8 mouse cellular contexts compared by ENCODE assay signal in the genomic region with DNA sequence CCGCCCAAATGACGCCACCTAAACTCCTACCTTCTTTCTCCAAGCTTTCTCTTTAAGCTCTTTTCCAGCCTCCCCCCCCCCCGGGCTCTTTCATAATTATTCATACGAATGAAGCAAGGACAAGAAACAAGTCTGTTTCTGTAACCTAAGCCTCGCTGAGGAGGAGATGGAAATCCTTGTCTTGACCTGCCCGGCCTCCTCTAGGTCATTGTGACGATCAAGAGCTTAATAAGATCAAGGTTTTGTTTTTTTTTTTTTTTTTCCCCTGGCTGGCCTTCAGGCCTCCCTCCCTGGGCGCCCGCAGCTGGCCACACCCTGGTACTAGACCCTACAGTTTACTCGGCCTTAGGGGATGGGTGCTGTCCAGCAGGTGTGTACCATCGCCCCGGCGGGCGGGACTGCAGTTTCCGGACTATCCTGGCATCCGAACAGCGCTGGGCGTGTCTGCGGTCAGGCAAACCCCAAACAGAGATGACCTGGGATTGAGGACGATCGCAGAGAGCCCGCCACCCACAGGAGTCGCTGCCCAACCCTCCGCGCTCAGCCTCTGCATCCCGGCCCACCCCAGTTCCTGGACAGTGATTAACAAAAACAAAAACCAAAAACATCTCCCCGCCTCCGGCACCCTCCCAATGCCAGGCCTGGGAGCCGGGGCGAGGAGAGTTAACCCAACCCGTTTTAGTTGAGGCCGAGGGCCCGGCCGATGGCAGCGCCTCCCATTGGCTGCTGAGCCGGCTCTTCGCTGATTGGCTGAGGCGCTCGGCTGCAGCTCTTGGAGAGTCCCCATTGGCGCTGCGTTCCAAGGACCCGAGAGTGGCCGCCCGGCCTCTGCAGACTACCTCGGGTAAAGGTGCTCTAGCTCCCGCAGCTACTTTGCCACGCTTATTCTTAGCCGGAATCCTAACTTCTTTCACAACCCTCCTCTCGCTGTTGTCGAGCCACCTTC. TPM values are rescaled to one million over a fixed set of nuclear protein-coding genes. Genes with fewer than 3 reads are reported as not detected.
DNase-seq lines count a peak whose midpoint lies in the region; ATAC-seq and TF ChIP-seq lines count a peak whose summit lies in the region.

A gene (plus strand): TSS at position 795 of the 946 bp plus-strand sequence.

- H3K4me3 ChIP-seq in bone marrow macrophage, adult 2 months (ENCODE audit: insufficient read depth, low read length): peak within 1 kb of the TSS; percentile 75
- peak within 1 kb of the TSS; percentile 76 for H3K4me3 ChIP-seq in embryonic fibroblast, embryonic 13.5 days (ENCODE audit: insufficient read depth, low read length)
- peak within 1 kb of the TSS; percentile 56 for H3K4me3 ChIP-seq in kidney, embryonic 14.5 days (ENCODE audit: low read length)
- peak within 1 kb of the TSS; percentile 60 for H3K4me3 ChIP-seq in limb, embryonic 15.5 days

- H3K27ac ChIP-seq in bone marrow macrophage, adult 2 months (ENCODE audit: insufficient read depth, low read depth, low read length): no peak within 1 kb of the TSS
- H3K27ac ChIP-seq in embryonic fibroblast, embryonic 13.5 days (ENCODE audit: insufficient read depth, low read length): peak within 1 kb of the TSS; percentile 37; the same call in 1 of the 2 replicates
- H3K27ac ChIP-seq in kidney, embryonic 14.5 days (ENCODE audit: low read depth, low read length): no peak within 1 kb of the TSS
- H3K27ac ChIP-seq in limb, embryonic 15.5 days: no peak within 1 kb of the TSS

- H3K36me3 ChIP-seq in kidney, embryonic 14.5 days (ENCODE audit: control insufficient read depth, insufficient read depth, low read length): no peaks in the 10 kb centered on the region
- no peaks in the 10 kb centered on the region for H3K36me3 ChIP-seq in limb, embryonic 15.5 days

- peak within 1 kb of the TSS; percentile 62 for H3K9ac ChIP-seq in kidney, embryonic 14.5 days (ENCODE audit: low read depth, low read length)
- H3K9ac ChIP-seq in limb, embryonic 15.5 days: peak within 1 kb of the TSS; percentile 43

- no peaks in the 10 kb centered on the region for H3K27me3 ChIP-seq in kidney, embryonic 14.5 days (ENCODE audit: control insufficient read depth, insufficient read depth, low read length)
- H3K27me3 ChIP-seq in limb, embryonic 15.5 days: no peaks in the 10 kb centered on the region

- ATAC-seq in kidney, embryonic 14.5 days (ENCODE audit: low FRiP score, low TSS enrichment): peak; percentile 96
- ATAC-seq in limb, embryonic 15.5 days (ENCODE audit: insufficient number of reproducible peaks, low FRiP score, low TSS enrichment, low read depth): peak; percentile 83

- under 1% methylated on average over 50 of the region's 50 CpGs for WGBS in kidney, embryonic 14.5 days
- WGBS in limb, embryonic 15.5 days: under 1% methylated on average over 50 of the region's 50 CpGs

- peak within 1 kb of the TSS; percentile 88 for H3K4me2 ChIP-seq in kidney, embryonic 14.5 days (replicated peaks; ENCODE audit: low read depth, low read length)
- H3K4me2 ChIP-seq in limb, embryonic 15.5 days: peak within 1 kb of the TSS; percentile 94

- H3K4me1 ChIP-seq in bone marrow macrophage, adult 2 months (ENCODE audit: control insufficient read depth, insufficient read depth, low read length): peaks cover 22% of the 10 kb centered on the region
- no peaks in the 10 kb centered on the region for H3K4me1 ChIP-seq in embryonic fibroblast, embryonic 13.5 days (ENCODE audit: control insufficient read depth, insufficient read depth, low read length)
- H3K4me1 ChIP-seq in kidney, embryonic 14.5 days (ENCODE audit: control insufficient read depth, insufficient read depth, low read length): peaks cover 9% of the 10 kb centered on the region
- peaks cover 13% of the 10 kb centered on the region for H3K4me1 ChIP-seq in limb, embryonic 15.5 days

- no peaks in the 10 kb centered on the region for H3K9me3 ChIP-seq in kidney, embryonic 14.5 days (ENCODE audit: control insufficient read depth, low read length)
- no peaks in the 10 kb centered on the region for H3K9me3 ChIP-seq in limb, embryonic 15.5 days

- 0 out of 2 replicates have a peak, but pooled peaks have one; percentile 5 for TF ChIP-seq CTCF in bone marrow macrophage, adult 2 months (IDR thresholded peaks at IDR 0.05; ENCODE audit: low read depth, low read length)
- TF ChIP-seq CTCF in embryonic fibroblast, embryonic 13.5 days (IDR thresholded peaks at IDR 0.05; ENCODE audit: borderline replicate concordance, insufficient read depth, low read length): no peak

- TF ChIP-seq POLR2A in bone marrow macrophage, adult 2 months (IDR thresholded peaks at IDR 0.05; ENCODE audit: borderline replicate concordance, low read depth, low read length): no peak
- TF ChIP-seq POLR2A in embryonic fibroblast, embryonic 13.5 days (IDR thresholded peaks at IDR 0.05; ENCODE audit: low read depth, low read length): 0 out of 2 replicates have a peak, but pooled peaks have one; percentile 52

- DNase-seq in A20 (ENCODE audit: low read depth, low spot score): peak; percentile 93
- DNase-seq in heart, adult 9 months (ENCODE audit: low spot score in 2 of 2): peak; percentile 92 to 94
- peak; percentile 37 to 72 for DNase-seq in monocyte, adult 2 months (ENCODE audit: low read depth in 1 of 2, low spot score in 2 of 2)
- peak; percentile 91 for DNase-seq in spleen, postnatal 36 days (ENCODE audit: low spot score in 2 of 2)

RNA-seq across cellular contexts. Expression of the gene that starts here (rescaled TPM):
- polyA plus RNA-seq in bone marrow macrophage, adult 2 months (2012; ENCODE audit: insufficient read depth, insufficient read length, missing spikeins): 3.3 and 4.7 TPM in 2 replicates
- 4.9 and 5.7 TPM in 2 replicates for polyA plus RNA-seq in embryonic fibroblast, embryonic 13.5 days (2011; ENCODE audit: insufficient read length, low read depth, missing spikeins)
- polyA plus RNA-seq in kidney, embryonic 14.5 days (2014; fragmentation: Nextera tagmentation; extraction: Ambion mirVana): 3.4 and 4.5 TPM in 2 replicates
- 2.1 and 2.3 TPM in 2 replicates for polyA plus RNA-seq in limb, embryonic 15.5 days (2015; fragmentation: Nextera tagmentation; extraction: Ambion mirVana)
